Mouse (Mus musculus): ENCODE results near the gene Mnd1. TPM values are rescaled to one million over a fixed set of nuclear protein-coding genes. Genes with fewer than 3 reads are reported as not detected.

Mnd1 gene
- polyA plus RNA-seq (2015; fragmentation: Nextera tagmentation; extraction: Ambion mirVana), result 1.8 and 2.6 TPM in 2 replicates

DNA sequence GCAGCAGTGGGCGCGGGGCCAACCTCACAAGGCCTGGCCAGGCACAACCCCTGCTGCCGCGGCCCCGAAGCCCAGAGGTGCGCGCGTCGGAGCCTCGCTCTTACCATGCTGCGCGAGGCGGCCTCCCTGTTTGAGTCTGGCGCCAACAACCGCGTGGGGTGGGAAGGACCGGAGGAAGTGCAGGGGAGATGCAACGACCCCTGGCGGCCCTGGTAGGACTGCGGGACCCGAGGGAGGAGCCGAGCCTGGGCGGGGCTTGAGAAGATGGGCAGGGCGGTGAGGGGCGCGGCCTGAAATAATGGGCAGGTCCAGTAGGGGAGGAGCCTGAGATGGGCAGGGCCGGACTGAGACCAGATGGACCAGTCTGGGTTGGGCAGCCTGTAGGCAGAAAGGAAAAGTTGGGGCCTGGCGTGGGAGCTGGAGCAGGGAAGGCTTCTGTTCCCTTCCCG lies at the start of gene Mnd1:
Mnd1 (minus strand) TSS at position 229 of the 449 bp plus-strand sequence.
- no peaks in the 10 kb centered on the region for H3K9me3 ChIP-seq
- peak within 1 kb of the TSS; percentile 89 for H3K4me2 ChIP-seq
- H3K27me3 ChIP-seq, result no peaks in the 10 kb centered on the region
- peak within 1 kb of the TSS; percentile 48 for H3K4me3 ChIP-seq
- 0% methylated on average over 29 of the region's 29 CpGs for WGBS
- ATAC-seq (ENCODE audit: low FRiP score, low read depth), result peak; percentile 96
- peak within 1 kb of the TSS; percentile 50 for H3K9ac ChIP-seq
- no peak within 1 kb of the TSS for H3K27ac ChIP-seq (replicated peaks)
- peaks cover 21% of the 10 kb centered on the region for H3K36me3 ChIP-seq
- peaks cover 12% of the 10 kb centered on the region for H3K4me1 ChIP-seq (replicated peaks)

DNA sequence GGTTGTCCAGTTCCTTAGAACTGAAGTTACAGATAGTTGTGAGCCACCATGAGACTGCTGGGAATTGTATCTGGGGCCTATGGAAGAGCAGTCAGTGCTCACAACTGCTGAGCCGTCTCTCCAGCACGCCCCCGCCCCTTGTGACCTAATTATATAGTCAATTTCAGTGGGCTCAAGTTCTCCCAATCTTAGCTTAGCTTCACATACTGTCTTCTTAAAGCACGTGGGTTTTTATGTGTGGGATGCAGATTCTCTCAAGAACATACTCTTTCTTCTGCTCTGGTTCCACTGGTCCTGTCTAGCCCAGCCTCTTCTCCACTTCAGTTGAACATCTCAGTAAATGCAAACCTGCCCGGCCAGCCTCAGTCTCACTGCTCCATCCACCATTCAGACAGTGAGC lies 49.1 kb upstream of the Mnd1 start:
- no peak overlapping the region for H3K4me3 ChIP-seq
- H3K27me3 ChIP-seq, result no peaks in the 10 kb centered on the region
- WGBS, result 87% methylated on average over 5 of the region's 5 CpGs
- H3K9me3 ChIP-seq, result no peaks in the 10 kb centered on the region
- no peak overlapping the region for H3K9ac ChIP-seq
- no peak for ATAC-seq (ENCODE audit: low FRiP score, low read depth)
- no peak overlapping the region for H3K27ac ChIP-seq (replicated peaks)
- peaks cover 19% of the 10 kb centered on the region for H3K4me1 ChIP-seq (replicated peaks)
- H3K4me2 ChIP-seq, result no peak overlapping the region
- H3K36me3 ChIP-seq, result peaks cover 53% of the 10 kb centered on the region

DNA sequence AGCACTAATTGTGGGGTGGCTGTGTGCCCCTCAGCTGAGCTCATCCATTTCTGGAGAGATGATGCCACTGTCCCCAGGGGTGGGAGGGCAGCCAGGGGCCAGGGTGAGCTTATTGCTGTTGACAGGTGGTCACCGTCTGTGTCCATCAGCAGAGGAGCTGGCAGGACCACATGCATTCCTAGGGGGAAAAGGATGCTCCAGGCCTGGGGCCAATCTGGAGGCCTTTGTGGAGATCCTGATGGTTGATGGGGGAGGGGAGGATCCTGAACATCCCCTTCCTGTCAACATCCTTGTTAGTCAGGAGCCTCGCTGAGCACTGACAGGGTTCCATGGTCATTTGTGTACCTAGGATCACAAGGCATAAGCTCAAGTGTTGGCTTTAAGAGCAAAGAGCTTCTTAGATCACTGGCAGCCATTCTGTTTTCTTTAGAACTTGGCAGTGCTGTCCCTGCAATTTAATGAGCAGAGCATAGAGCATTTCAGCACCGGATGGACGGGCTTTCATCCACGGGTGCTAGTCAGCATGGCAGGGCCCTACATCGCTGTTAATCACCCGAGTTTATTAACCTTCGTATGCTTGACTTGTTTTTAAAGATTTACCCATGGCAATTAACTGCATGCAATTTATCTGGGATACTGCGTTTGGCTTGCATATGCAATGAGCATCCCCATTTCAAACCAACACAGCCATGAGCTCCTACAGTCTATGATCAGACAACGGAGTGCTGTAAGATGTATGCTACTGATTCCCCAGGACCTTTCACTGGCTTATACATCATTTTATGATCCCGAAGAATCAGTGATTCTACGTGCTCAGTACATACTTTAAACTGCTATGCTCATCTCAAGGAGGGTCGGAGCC lies 45.2 kb upstream of the Mnd1 start:
- Histone ChIP-seq H3K9me3 (no peaks in the 10 kb centered on the region), H3K4me1 (replicated peaks) (peaks cover 16% of the 10 kb centered on the region), H3K4me2 (no peak overlapping the region), H3K36me3 (peaks cover 29% of the 10 kb centered on the region; the same call in 1 of the 2 replicates), H3K4me3 (no peak overlapping the region), H3K9ac (no peak overlapping the region), H3K27me3 (no peaks in the 10 kb centered on the region), H3K27ac (replicated peaks) (peak overlapping the region; percentile 35)
- peak; percentile 79 for ATAC-seq (ENCODE audit: low FRiP score, low read depth)
- WGBS, result 38% methylated on average over 13 of the region's 13 CpGs

DNA sequence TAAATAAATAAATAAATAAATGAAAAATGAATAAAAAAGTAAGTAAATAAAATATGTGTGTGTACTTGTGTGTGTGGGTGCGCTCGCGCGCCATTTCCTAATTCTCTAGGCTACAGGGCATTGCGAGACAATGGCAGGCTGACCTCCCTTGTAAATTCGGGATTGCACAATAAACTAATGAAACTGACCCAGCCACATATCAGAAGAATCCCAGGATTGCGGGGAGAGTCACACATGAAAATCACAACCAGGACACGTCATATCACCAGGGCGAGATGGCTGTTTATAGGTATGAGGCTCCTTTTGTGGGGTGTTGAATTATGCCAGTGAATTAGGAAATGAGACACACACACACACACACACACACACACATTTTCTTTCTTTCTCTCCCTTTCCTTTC lies 43.9 kb upstream of the Mnd1 start:
- H3K9me3 ChIP-seq, result no peaks in the 10 kb centered on the region
- no peaks in the 10 kb centered on the region for H3K27me3 ChIP-seq
- no peak overlapping the region for H3K9ac ChIP-seq
- no peak for ATAC-seq (ENCODE audit: low FRiP score, low read depth)
- 93% methylated on average over 9 of the region's 9 CpGs for WGBS
- H3K27ac ChIP-seq (replicated peaks), result no peak overlapping the region
- H3K4me2 ChIP-seq, result no peak overlapping the region
- H3K36me3 ChIP-seq, result peaks cover 19% of the 10 kb centered on the region; the same call in 1 of the 2 replicates
- no peak overlapping the region for H3K4me3 ChIP-seq
- H3K4me1 ChIP-seq (replicated peaks), result peaks cover 16% of the 10 kb centered on the region

DNA sequence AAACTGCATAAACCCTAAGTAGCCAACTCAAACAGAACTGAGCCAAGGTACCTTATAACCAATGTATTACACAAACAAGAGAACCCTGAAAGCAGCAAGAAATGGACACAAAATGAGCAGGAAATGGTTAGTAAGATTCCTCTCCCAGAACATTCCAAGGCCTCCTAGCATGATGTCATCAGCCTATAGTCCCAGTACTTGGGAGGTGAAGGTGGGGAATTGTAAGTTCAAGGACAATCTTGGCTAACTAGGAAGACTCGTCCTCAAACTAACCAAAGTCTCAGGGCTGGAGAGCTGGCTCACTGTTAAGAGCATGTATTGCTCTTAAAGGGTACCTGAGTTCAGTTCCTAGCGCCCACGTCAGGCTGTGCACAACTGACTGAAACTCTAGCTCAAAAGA lies 42.6 kb upstream of the Mnd1 start:
- H3K9me3 ChIP-seq, result no peaks in the 10 kb centered on the region
- H3K36me3 ChIP-seq, result peaks cover 22% of the 10 kb centered on the region
- H3K4me2 ChIP-seq, result no peak overlapping the region
- 97% methylated on average over 3 of the region's 3 CpGs for WGBS
- H3K4me3 ChIP-seq, result no peak overlapping the region
- H3K9ac ChIP-seq, result no peak overlapping the region
- ATAC-seq (ENCODE audit: low FRiP score, low read depth), result no peak
- peaks cover 16% of the 10 kb centered on the region for H3K4me1 ChIP-seq (replicated peaks)
- no peak overlapping the region for H3K27ac ChIP-seq (replicated peaks)
- no peaks in the 10 kb centered on the region for H3K27me3 ChIP-seq

DNA sequence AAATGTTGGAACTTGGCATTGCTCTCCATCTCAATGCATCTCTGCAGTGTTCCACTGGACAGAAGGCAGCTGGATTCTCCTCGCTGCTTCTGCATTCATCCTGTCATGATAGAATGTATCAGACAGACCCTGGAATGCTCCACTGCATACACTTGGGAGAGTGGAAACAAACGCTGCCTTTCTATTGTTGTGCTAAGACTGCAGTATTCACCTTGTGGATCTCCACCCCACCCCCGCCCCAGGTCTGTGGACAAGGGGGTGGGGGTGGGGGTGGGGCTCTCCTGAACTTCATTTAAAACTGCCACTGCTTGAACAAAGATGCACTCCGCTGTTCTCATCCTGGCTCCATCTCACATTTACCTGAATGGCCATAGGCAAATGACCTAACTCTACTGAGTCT lies 38.3 kb upstream of the Mnd1 start:
- ATAC-seq (ENCODE audit: low FRiP score, low read depth), result no peak
- no peak overlapping the region for H3K4me3 ChIP-seq
- H3K4me2 ChIP-seq, result no peak overlapping the region
- H3K27me3 ChIP-seq, result no peaks in the 10 kb centered on the region
- no peaks in the 10 kb centered on the region for H3K9me3 ChIP-seq
- no peak overlapping the region for H3K9ac ChIP-seq
- H3K36me3 ChIP-seq, result peaks cover 37% of the 10 kb centered on the region
- no peak overlapping the region for H3K27ac ChIP-seq (replicated peaks)
- 51% methylated on average over 4 of the region's 4 CpGs for WGBS
- peaks cover 15% of the 10 kb centered on the region for H3K4me1 ChIP-seq (replicated peaks)

DNA sequence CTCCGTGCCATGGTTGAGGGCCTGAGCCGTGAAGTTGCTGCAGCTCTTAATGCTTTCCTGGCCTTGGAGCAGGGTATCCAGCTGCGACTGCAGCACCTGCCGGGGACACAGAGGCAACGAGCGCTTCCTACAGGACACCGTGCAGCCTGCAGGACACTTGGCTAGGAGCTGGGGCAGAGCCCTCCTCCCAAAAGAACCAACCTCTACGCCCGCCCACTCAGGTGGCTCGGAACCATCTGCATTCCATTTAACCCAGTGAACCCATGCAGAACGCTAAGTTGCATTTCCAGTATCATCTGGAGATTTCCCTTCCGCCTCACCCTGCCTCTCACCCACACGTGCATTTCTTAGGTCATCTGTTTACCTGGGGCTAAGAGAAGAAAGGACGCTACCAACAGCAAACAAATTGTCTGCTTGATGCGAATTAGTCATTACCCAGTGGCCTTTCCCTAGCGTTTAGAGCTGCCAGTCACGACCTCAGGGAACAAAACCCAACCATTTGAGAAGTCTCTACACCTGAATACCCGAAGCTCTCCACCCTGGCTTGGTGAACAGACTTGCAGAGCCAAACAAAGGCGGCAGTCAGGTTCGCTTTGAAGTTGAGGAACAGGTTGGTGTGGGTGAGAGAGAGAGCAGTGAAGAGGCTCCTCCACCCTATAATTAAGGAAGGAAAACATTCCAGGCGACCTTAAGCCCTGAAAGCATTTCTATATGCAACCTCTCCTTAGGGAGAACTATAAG lies 35.7 kb upstream of the Mnd1 start:
- Histone ChIP-seq H3K9me3 (no peaks in the 10 kb centered on the region), H3K27ac (replicated peaks) (no peak overlapping the region)
- 48% methylated on average over 21 of the region's 21 CpGs for WGBS

DNA sequence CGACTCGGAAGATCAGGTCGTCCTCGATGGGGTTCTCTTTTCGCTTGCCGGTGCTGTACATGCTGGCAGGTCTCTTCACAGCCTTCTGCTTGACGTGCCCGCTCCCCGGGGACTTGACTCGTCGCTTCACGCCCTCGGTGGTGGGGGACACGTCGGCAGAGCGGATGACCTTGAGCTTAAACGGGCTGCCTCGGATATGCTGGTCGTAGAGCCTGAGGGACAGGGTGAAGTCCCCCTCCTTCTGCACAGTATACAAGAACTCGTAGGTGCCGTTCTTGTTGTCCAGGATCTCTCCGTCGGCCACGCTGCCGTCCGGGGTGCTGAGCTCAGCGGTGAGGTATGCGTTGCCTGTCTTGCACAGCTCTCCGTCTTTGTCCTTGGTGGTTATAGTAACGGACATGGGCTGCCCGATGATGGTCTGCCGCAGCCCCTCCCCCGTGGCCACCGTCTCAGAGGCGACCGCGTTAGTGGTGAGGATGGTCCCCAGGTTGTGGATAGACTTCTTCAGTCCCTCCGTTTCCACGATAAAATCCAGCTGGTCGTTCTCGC lies 35.0 kb upstream of the Mnd1 start:
- 14% methylated on average over 41 of the region's 41 CpGs for WGBS
- no peak overlapping the region for H3K27ac ChIP-seq (replicated peaks)
- peak; percentile 57; the same call in 1 of the 2 replicates for ATAC-seq (ENCODE audit: low FRiP score, low read depth)
- H3K4me1 ChIP-seq (replicated peaks), result peaks cover 15% of the 10 kb centered on the region
- peaks cover 36% of the 10 kb centered on the region for H3K36me3 ChIP-seq
- H3K4me2 ChIP-seq, result peak overlapping the region; percentile 14
- H3K27me3 ChIP-seq, result no peaks in the 10 kb centered on the region
- H3K9me3 ChIP-seq, result no peaks in the 10 kb centered on the region
- no peak overlapping the region for H3K4me3 ChIP-seq
- H3K9ac ChIP-seq, result no peak overlapping the region

More for the DNA sequence above, 35.7 kb upstream of the Mnd1 start:
- ATAC-seq (ENCODE audit: low FRiP score, low read depth), result no peak
- Histone ChIP-seq H3K4me2 (0 out of 2 replicates have a peak overlapping the region, but pooled peaks have one; percentile 14), H3K27me3 (no peaks in the 10 kb centered on the region), H3K4me1 (replicated peaks) (peaks cover 15% of the 10 kb centered on the region), H3K4me3 (no peak overlapping the region), H3K9ac (no peak overlapping the region), H3K36me3 (peaks cover 36% of the 10 kb centered on the region)

DNA sequence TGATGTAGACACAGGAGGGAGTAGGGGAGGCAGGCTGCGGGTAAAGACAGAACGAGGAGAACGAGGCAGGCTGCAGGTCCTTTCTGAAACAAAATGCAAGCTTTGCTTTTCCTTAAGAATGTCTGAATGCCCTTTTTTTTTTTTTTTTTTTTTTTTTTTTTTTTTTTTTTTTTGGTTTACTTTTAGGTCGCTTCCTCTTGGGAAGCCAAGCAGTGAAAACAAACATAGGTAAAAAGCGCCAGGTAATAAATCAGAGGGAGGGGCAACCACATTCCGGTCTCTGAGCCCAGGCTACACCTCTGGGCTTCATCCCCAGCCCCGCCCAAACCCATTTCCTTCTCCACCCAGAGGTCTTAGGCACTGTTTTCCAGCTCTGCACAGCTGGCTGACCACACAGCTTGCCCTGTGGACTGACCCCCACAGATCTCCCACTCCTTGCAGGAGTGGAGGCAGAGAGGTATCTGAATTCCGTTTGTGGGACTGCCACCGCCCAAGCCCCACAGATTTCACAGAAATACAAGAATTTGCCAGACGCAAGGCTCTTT lies 34.1 kb upstream of the Mnd1 start:
- Histone ChIP-seq H3K9me3 (no peaks in the 10 kb centered on the region), H3K9ac (no peak overlapping the region), H3K4me2 (no peak overlapping the region; the same call in 1 of the 2 replicates), H3K36me3 (peaks cover 40% of the 10 kb centered on the region), H3K27ac (replicated peaks) (no peak overlapping the region), H3K27me3 (no peaks in the 10 kb centered on the region), H3K4me3 (no peak overlapping the region), H3K4me1 (replicated peaks) (peaks cover 15% of the 10 kb centered on the region)
- 67% methylated on average over 10 of the region's 10 CpGs for WGBS
- no peak for ATAC-seq (ENCODE audit: low FRiP score, low read depth)

DNA sequence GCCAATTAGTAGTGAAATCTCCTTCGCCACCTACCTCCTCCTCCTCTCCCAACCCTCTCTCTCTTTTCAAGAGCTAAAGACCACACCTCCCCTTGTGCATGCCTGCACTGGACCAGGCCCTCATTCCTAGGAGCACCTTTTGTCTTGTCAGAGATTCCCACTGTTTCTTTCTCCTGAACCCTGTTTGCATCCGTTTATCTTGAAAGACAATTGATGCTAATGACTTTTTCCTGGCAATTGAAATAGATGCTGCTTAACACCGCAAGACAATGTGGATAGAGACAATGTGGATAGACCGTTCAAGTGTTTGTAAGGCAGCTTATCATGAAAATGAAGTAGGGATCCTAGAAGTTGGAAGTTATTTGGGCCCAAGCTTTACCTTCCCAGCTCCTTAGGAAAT lies 26.1 kb upstream of the Mnd1 start:
- Histone ChIP-seq H3K36me3 (peaks cover 22% of the 10 kb centered on the region), H3K9me3 (no peaks in the 10 kb centered on the region), H3K27me3 (no peaks in the 10 kb centered on the region), H3K9ac (no peak overlapping the region), H3K4me2 (no peak overlapping the region), H3K27ac (replicated peaks) (no peak overlapping the region), H3K4me3 (no peak overlapping the region), H3K4me1 (replicated peaks) (peaks cover 11% of the 10 kb centered on the region; the same call in 1 of the 2 replicates)
- WGBS, result 19% methylated on average over 4 of the region's 4 CpGs
- ATAC-seq (ENCODE audit: low FRiP score, low read depth), result no peak

DNA sequence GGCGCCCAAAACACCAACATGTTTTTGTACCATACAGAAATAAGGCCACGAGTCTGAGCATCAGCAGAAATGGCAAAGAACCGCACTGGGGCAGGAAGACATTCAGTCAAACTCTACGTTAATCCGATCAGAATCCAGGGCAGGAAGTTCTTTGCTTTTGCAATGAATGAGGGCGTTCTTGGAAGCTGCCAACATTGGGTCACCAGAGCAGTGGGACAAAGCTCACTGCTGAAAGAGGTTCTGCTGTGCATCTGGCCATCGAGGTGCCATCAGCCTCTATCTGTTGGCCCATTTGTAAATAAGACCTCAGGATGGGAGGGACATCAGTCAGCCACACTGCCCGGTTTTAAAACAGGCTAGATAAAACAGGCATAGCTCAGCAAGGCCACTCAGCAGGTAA lies 25.5 kb upstream of the Mnd1 start:
- no peak overlapping the region; the same call in 1 of the 2 replicates for H3K27ac ChIP-seq (replicated peaks)
- peaks cover 19% of the 10 kb centered on the region for H3K36me3 ChIP-seq
- H3K9ac ChIP-seq, result no peak overlapping the region
- H3K9me3 ChIP-seq, result no peaks in the 10 kb centered on the region
- no peak for ATAC-seq (ENCODE audit: low FRiP score, low read depth)
- H3K4me2 ChIP-seq, result no peak overlapping the region
- peaks cover 11% of the 10 kb centered on the region; the same call in 1 of the 2 replicates for H3K4me1 ChIP-seq (replicated peaks)
- H3K4me3 ChIP-seq, result no peak overlapping the region
- 39% methylated on average over 8 of the region's 8 CpGs for WGBS
- no peaks in the 10 kb centered on the region for H3K27me3 ChIP-seq

Data from hindbrain, embryonic 15.5 days (tissue).